Mouse (Mus musculus) heart, embryonic 13.5 days (tissue): ENCODE data around the gene Elovl2. TPM values are rescaled to one million over a fixed set of nuclear protein-coding genes. Genes with fewer than 3 reads are reported as not detected.

Source experiments
- ATAC-seq: fragments of 200-750 bp; cut with Nextera tagmentation; 2 replicates; pipeline ENCODE4 v1.8.0; 2017; ENCODE audit warnings: moderate TSS enrichment; ENCODE audit not compliant: insufficient number of reproducible peaks, low FRiP score, low TSS enrichment; ENCODE audit errors: extremely low read depth
- H3K27ac ChIP-seq: fragments of 300-500 bp; sonication (generic); replicated peaks from 2 replicates; pipeline ENCODE4 v1.5.1; 2015; ENCODE audit warnings: moderate library complexity, mild to moderate bottlenecking, inconsistent platforms
- H3K27me3 ChIP-seq: fragments of 300-500 bp; sonication (generic); replicated peaks from 2 replicates; pipeline ENCODE4 v1.6.1; 2015; ENCODE audit warnings: mild to moderate bottlenecking, inconsistent platforms
- H3K36me3 ChIP-seq: fragments of 300-500 bp; sonication (generic); 2 replicates; pipeline ENCODE4 v1.6.1; 2015; ENCODE audit warnings: mild to moderate bottlenecking, inconsistent platforms
- H3K4me1 ChIP-seq: fragments of 300-500 bp; sonication (generic); 2 replicates; pipeline ENCODE4 v1.6.1; 2015; ENCODE audit warnings: inconsistent platforms
- H3K4me2 ChIP-seq: fragments of 300-500 bp; sonication (generic); 2 replicates; pipeline ENCODE4 v1.6.1; 2015; ENCODE audit warnings: inconsistent platforms, mild to moderate bottlenecking, moderate library complexity
- H3K4me3 ChIP-seq: fragments of 300-500 bp; sonication (generic); 2 replicates; pipeline ENCODE4 v1.5.1; 2015; ENCODE audit warnings: moderate library complexity, mild to moderate bottlenecking, inconsistent platforms
- H3K9ac ChIP-seq: fragments of 300-500 bp; sonication (generic); 2 replicates; pipeline ENCODE4 v1.6.1; 2015; ENCODE audit warnings: inconsistent platforms, mild to moderate bottlenecking, moderate library complexity
- H3K9me3 ChIP-seq: fragments of 300-500 bp; sonication (generic); 2 replicates; pipeline ENCODE4 v1.6.1; 2016; ENCODE audit warnings: inconsistent platforms
- WGBS: fragments of 180-500 bp; shearing (Covaris S2); methylation state at CpG from one replicate; pipeline ENCODE4 v1.1.7; 2015; ENCODE audit warnings: mixed read lengths; 5-methylcytosine and 5-hydroxymethylcytosine counted together
- polyA plus RNA-seq: library from polyadenylated mRNA; unstranded; fragments of >200 nt; fragmentation: Nextera tagmentation; extraction: Ambion mirVana; gene quantifications from 2 replicates; pipeline ENCODE4 v1.2.1, GENCODE M21; 2015

The Elovl2 gene
- polyA plus RNA-seq, 1 experiment from 2014 or later: 1.5 TPM

GRCm38 (mm10) chr13:41250318-41250981 is 30.2 kb upstream of the Elovl2 start:
- WGBS: under 1% methylated on average over 27 of the region's 27 CpGs
- H3K9ac ChIP-seq: peak overlapping the region; percentile 92

DNA sequence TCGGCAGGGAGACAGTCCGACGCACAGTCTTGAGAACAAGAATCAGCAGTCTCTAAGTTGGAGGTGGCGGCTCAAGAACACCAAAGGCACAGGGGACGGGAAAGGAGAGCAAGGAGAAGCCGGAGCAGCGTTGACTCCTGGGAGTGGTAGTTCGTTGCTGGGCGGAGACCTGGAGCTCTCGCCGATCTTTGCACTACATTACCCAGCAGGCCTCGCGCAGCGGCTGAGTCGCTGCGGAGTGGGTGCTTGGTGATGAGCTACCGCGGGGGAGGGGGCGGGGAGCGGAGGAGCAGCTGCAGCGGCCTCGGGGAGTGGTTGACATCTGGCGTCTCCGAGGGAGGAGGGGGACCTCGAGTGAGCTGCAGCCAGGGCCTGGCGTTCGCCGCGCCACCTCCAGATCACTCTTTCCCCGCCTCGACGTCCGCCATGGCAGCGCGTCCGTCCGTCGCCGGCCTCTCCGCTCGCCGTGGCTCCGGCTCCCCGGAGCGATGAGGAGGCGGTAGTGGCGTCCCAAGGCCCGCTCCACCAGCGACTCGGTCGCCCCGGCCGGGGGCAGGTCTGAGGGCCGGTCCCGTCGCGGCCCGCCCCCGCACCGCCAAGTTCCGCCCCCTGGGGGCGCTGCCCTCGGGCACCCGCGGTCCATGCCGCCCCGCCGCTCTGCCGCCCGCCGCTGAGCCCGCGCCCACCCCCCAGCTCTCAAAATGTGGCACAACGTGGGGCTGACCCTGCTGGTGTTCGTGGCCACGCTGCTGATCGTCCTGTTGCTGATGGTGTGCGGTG is 29.5 kb upstream of the Elovl2 start, which contains the start of gene Smim13:
Gene Smim13 (plus strand): TSS at position 307 of the 780 bp plus-strand sequence.
- H3K4me3 ChIP-seq: peak within 1 kb of the TSS; percentile 85
- under 1% methylated on average over 74 of the region's 78 CpGs for WGBS
- peak within 1 kb of the TSS; percentile 92 for H3K9ac ChIP-seq
- H3K9me3 ChIP-seq: no peaks in the 10 kb centered on the region
- H3K4me2 ChIP-seq: peak within 1 kb of the TSS; percentile 89
- peaks cover 23% of the 10 kb centered on the region for H3K4me1 ChIP-seq
- ATAC-seq: peak; percentile 97
- peak within 1 kb of the TSS; percentile 93 for H3K27ac ChIP-seq
- H3K36me3 ChIP-seq: no peaks in the 10 kb centered on the region
- H3K27me3 ChIP-seq: no peaks in the 10 kb centered on the region

More at GRCm38 (mm10) chr13:41250318-41250981, 30.2 kb upstream of the Elovl2 start:
- H3K27ac ChIP-seq: peak overlapping the region; percentile 93
- H3K4me3 ChIP-seq: peak overlapping the region; percentile 85
- H3K36me3 ChIP-seq: no peaks in the 10 kb centered on the region
- H3K9me3 ChIP-seq: no peaks in the 10 kb centered on the region
- peaks cover 23% of the 10 kb centered on the region for H3K4me1 ChIP-seq
- no peaks in the 10 kb centered on the region for H3K27me3 ChIP-seq
- H3K4me2 ChIP-seq: peak overlapping the region; percentile 89
- ATAC-seq: peak; percentile 10; the same call in 1 of the 2 replicates

GRCm38 (mm10) chr13:41248751-41249520 is 28.7 kb upstream of the Elovl2 start:
- H3K9me3 ChIP-seq: no peaks in the 10 kb centered on the region
- 40% methylated on average over 12 of the region's 12 CpGs for WGBS
- H3K27me3 ChIP-seq: no peaks in the 10 kb centered on the region
- no peak for ATAC-seq
- no peaks in the 10 kb centered on the region for H3K36me3 ChIP-seq
- H3K4me2 ChIP-seq: peak overlapping the region; percentile 89
- H3K27ac ChIP-seq: peak overlapping the region; percentile 93
- peak overlapping the region; percentile 85 for H3K4me3 ChIP-seq
- peaks cover 31% of the 10 kb centered on the region for H3K4me1 ChIP-seq
- H3K9ac ChIP-seq: peak overlapping the region; percentile 85

GRCm38 (mm10) chr13:41244306-41244830 is 24.2 kb upstream of the Elovl2 start:
- Histone ChIP-seq H3K9me3 (0 out of 2 replicates have a peak, but pooled peaks cover 4% of the 10 kb centered on the region), H3K36me3 (no peaks in the 10 kb centered on the region), H3K4me2 (no peak overlapping the region), H3K4me1 (peaks cover 14% of the 10 kb centered on the region), H3K27ac (no peak overlapping the region), H3K27me3 (peaks cover 10% of the 10 kb centered on the region; the same call in 1 of the 2 replicates), H3K4me3 (no peak overlapping the region), H3K9ac (no peak overlapping the region)
- 36% methylated on average over 6 of the region's 6 CpGs for WGBS
- no peak for ATAC-seq

- Histone ChIP-seq H3K36me3 (no peaks in the 10 kb centered on the region), H3K27ac (no peak overlapping the region), H3K9me3 (0 out of 2 replicates have a peak, but pooled peaks cover 4% of the 10 kb centered on the region), H3K9ac (no peak overlapping the region), H3K27me3 (peaks cover 10% of the 10 kb centered on the region), H3K4me3 (no peak overlapping the region), H3K4me1 (peaks cover 9% of the 10 kb centered on the region), H3K4me2 (no peak overlapping the region)
- 74% methylated on average over 2 of the region's 2 CpGs for WGBS
- no peak for ATAC-seq
Observed at GRCm38 (mm10) chr13:41241557-41241956, 21.4 kb upstream of the Elovl2 start.

GRCm38 (mm10) chr13:41238805-41239130 is 18.6 kb upstream of the Elovl2 start:
- no peaks in the 10 kb centered on the region for H3K36me3 ChIP-seq
- WGBS: 3% methylated on average over 5 of the region's 5 CpGs
- no peak overlapping the region for H3K4me2 ChIP-seq
- 0 out of 2 replicates have a peak, but pooled peaks cover 4% of the 10 kb centered on the region for H3K9me3 ChIP-seq
- H3K4me1 ChIP-seq: no peaks in the 10 kb centered on the region
- H3K4me3 ChIP-seq: no peak overlapping the region
- H3K27me3 ChIP-seq: peaks cover 10% of the 10 kb centered on the region
- H3K9ac ChIP-seq: no peak overlapping the region
- ATAC-seq: no peak
- no peak overlapping the region for H3K27ac ChIP-seq

DNA sequence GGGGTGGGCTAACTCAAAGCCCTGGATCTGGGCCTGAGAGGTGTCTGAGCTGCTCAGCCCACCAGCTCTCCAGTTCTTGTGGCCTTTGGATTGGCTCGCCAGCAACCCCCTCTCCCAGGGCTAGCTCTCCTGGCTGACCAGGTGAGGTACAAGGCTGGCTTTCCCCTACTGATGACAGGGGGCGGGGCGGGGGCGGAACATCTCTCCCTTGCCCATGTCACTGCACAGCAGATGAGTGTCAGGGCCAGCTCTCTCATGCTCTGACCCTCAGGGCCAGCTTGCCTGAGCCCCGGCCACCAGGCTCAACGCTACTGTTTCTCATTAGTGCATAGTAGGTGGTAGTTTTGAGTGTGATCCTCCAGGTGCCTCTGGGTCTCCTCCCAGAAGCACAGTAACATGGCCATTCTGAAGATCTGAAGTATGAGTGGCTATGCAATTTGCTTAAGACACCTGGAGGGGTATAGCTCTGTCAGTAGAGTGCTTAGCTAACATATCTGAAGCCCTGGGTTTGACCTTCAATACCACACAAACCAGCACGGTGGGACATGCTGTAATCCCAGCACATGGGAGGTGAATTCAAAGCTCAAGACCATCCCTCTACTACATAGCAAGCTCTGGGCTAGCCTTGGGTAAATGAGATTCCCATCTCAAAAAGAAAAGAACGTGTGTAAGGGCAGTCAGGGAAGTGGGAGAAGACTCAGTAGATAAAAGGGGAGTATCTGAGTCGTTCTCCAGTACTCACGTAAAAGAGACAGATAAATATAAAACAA is 18.0 kb upstream of the Elovl2 start:
- Histone ChIP-seq H3K4me1 (no peaks in the 10 kb centered on the region), H3K9me3 (0 out of 2 replicates have a peak, but pooled peaks cover 4% of the 10 kb centered on the region), H3K27me3 (peaks cover 10% of the 10 kb centered on the region), H3K4me3 (no peak overlapping the region), H3K9ac (no peak overlapping the region), H3K36me3 (no peaks in the 10 kb centered on the region), H3K27ac (no peak overlapping the region), H3K4me2 (no peak overlapping the region)
- ATAC-seq: no peak
- WGBS: 62% methylated on average over 10 of the region's 10 CpGs

DNA sequence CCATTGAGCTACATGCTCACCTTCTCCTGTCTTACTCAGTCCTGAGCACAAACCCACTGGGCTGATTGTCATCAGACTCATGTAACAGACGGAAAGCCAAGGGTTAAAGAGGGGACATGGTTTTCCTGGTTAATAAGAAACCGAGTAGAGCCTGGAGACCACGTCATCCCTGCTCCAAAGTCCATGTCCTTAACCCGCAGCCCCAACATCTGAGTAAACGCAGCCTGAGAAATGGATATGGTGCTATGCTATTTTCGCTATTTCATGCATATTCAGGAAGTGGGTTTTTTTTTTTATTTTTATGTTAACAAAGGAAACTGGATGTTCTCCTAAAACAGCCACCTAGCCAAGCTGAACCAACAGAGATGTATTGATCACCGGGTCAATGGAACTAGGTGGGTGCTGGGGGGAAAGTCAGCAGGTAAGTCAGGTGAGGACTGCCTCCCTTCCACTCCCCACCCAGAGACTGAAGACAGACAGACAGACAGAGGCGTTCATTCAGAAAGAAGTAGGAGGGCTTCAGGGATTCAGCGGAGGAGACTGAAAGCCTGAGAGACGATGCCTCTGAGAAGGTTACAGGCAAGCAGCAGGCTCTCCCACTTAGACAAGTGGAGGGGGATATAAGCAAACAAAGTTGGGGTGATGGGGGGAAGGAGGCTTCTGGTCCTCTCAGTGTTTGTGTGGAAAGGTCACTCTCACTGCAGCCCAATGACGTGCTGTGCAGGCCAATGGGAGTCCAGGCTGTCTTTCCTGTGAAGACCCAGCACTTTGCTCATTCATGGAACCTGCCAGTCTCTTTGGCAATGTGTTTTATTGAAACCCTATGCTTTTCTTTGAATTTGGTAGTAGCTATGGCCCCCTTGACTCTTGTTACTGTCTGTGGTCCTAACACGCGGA is 15.9 kb upstream of the Elovl2 start:
- no peaks in the 10 kb centered on the region for H3K4me1 ChIP-seq
- no peak overlapping the region for H3K9ac ChIP-seq
- H3K27ac ChIP-seq: no peak overlapping the region
- H3K4me2 ChIP-seq: no peak overlapping the region
- H3K36me3 ChIP-seq: no peaks in the 10 kb centered on the region
- no peak for ATAC-seq
- H3K4me3 ChIP-seq: no peak overlapping the region
- no peaks in the 10 kb centered on the region for H3K9me3 ChIP-seq
- H3K27me3 ChIP-seq: peaks cover 10% of the 10 kb centered on the region
- WGBS: 70% methylated on average over 13 of the region's 13 CpGs

GRCm38 (mm10) chr13:41235181-41235580 is 15.0 kb upstream of the Elovl2 start:
- Histone ChIP-seq H3K27ac (no peak overlapping the region), H3K9ac (no peak overlapping the region), H3K9me3 (no peaks in the 10 kb centered on the region), H3K4me3 (no peak overlapping the region), H3K27me3 (peaks cover 9% of the 10 kb centered on the region), H3K4me2 (no peak overlapping the region), H3K4me1 (no peaks in the 10 kb centered on the region), H3K36me3 (no peaks in the 10 kb centered on the region)
- 86% methylated on average over 6 of the region's 6 CpGs for WGBS
- ATAC-seq: no peak

- no peak overlapping the region for H3K27ac ChIP-seq
- no peaks in the 10 kb centered on the region for H3K9me3 ChIP-seq
- no peaks in the 10 kb centered on the region for H3K4me1 ChIP-seq
- WGBS: 85% methylated on average over 7 of the region's 7 CpGs
- no peak overlapping the region for H3K4me2 ChIP-seq
- H3K36me3 ChIP-seq: no peaks in the 10 kb centered on the region
- H3K4me3 ChIP-seq: no peak overlapping the region
- ATAC-seq: no peak
- H3K9ac ChIP-seq: no peak overlapping the region
- H3K27me3 ChIP-seq: no peaks in the 10 kb centered on the region; the same call in 1 of the 2 replicates
Observed at GRCm38 (mm10) chr13:41233241-41233640, 13.0 kb upstream of the Elovl2 start.
